Mouse (Mus musculus) adrenal gland, postnatal 25 days (tissue): ENCODE data around the gene Mapk14. TPM values are rescaled to one million over a fixed set of nuclear protein-coding genes. Genes with fewer than 3 reads are reported as not detected.
"Not testable (repeated sequence)": the region's sequence is repeated elsewhere in the genome, so short reads cannot be mapped to it uniquely, and the experiment has no call there.

Experiments used
- DNase-seq: peaks from one replicate; pipeline ENCODE4 v3.0.0; 2021; ENCODE audit warnings: mixed read lengths
- total RNA-seq: library from RNA; stranded (reverse); gene quantifications from 2 replicates; pipeline ENCODE4 v1.2.3, GENCODE M21; 2021

Gene Mapk14
- total RNA-seq, 1 experiment from 2014 or later, result 82.6 TPM

GRCm38 (mm10) chr17:28698245-28698644 lies 7.1 kb downstream of the Mapk14 start:
- no peak for DNase-seq

DNA sequence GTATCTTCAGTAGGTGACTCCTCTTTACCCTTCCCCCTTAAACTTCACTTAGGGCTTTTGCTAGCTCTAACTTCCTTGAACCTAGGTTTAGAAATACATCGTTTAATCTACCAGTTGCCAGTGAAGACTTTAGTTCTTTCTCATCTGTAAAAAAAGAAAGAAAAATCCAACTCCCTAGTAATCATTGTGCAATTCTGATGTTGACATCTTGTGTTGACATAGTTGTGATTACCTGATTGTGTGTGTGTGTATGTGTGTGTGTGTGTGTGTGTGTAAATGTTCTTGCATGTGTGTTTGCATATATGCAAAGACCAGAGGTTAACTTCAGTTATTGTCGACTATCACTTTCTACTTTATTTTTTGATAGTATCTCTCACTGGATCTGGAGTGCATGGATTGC lies 7.5 kb downstream of the Mapk14 start:
- no peak for DNase-seq

DNA sequence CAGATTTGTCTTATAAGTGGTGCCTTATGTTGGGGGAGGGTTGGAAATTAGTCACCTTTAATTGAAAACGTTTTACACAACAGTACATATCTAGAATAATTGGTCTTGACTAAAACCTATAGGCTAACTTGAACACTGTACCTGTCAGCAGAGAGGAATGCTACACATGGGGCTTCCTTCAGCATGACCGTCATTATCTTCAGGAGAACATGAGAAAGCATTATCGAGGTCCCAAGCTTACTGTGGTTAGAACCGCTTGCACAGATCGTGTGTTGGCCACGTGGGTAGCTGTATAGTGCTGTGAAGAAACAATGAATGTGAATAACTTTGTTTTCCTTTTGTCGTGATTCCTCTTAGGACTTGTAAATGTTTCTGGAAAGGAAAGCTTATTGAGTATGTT lies 8.7 kb downstream of the Mapk14 start:
- no peak for DNase-seq

GRCm38 (mm10) chr17:28701171-28701570 lies 10.0 kb downstream of the Mapk14 start:
- DNase-seq, result no peak

DNA sequence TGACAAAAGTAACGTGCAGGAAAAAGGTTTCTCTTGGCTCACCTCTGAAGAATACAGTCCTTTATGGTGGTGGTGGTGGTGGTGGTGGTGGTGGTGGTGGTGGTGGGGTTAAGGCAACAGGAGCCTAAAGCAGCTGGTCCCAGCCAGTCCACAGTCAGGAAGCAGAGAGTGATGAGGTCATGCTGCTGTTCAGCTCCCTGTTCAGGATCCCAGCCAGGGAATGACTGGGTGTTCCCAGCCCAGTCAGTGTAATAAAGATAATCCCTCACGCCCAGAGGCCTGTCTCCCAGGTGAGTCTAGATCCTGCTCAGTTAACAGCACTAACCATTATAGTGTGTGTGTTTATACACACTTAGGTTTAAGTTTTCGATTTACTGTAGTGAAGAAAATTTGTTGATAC lies 10.6 kb downstream of the Mapk14 start:
- no peak for DNase-seq

DNA sequence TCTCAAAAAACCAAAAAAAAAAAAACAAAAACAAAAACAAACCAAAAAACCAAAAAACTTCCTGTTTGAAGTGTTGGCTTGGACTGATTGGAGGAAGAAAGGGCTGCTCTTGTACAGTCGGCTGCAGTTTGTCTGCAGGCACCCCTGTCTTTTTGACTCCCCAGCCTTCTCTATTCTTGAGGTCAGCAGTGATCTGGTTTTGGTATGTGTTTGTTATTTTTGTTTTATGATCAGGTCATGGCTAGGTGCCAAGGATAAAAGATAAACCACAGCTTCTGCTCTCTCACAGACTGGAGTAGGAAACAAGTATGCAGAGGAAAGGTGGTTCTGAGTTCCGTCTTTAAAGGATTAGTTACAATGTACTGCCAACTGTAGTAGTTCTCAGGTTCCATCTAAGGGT lies 11.5 kb downstream of the Mapk14 start:
- no peak for DNase-seq

- DNase-seq, result no peak
Observed at GRCm38 (mm10) chr17:28706697-28707096, 15.6 kb downstream of the Mapk14 start.

DNA sequence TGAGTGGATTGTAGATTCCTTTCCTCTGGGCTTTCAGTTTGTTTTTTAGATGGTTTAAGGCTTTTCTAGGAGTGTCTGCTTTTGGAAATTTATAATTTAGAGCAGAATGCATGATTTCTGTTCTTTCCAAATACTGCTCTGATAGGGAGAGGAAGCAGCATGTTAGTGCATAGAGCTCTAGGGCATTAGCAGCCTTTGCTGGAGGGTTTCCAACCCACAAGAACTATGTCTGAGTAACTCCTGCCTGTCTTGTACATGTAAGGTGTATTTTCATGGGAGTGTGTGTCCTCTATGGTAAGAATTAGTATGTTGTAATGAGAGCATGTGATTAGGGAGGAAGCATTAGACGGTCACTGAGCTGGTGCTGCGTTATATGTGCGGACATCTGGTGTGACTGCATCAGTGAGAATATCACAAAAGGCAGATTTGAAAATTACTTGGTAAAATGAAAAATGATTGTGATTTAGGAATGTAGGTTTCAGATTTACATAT lies 16.1 kb downstream of the Mapk14 start:
- DNase-seq, result no peak

DNA sequence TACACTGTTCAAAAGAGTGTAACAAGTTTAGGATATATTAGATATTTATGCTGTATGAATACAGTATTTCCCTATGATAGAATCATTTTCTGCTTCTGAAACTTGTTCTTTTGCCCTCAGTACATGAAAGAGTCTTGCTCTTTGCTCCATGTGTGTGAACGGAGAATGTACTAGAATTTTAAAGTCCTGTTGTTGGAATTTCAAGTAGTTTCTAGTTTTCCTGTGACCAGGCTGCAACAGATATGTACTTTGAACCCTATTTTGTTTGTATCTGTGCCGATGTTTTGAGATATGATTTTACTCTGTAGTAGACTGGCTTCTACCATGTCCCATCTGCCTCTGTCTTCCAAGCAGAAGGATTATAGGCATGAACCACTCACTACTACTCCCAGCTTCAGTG lies 16.7 kb downstream of the Mapk14 start:
- no peak for DNase-seq

GRCm38 (mm10) chr17:28708989-28709388 lies 17.9 kb downstream of the Mapk14 start:
- DNase-seq, result no peak

DNA sequence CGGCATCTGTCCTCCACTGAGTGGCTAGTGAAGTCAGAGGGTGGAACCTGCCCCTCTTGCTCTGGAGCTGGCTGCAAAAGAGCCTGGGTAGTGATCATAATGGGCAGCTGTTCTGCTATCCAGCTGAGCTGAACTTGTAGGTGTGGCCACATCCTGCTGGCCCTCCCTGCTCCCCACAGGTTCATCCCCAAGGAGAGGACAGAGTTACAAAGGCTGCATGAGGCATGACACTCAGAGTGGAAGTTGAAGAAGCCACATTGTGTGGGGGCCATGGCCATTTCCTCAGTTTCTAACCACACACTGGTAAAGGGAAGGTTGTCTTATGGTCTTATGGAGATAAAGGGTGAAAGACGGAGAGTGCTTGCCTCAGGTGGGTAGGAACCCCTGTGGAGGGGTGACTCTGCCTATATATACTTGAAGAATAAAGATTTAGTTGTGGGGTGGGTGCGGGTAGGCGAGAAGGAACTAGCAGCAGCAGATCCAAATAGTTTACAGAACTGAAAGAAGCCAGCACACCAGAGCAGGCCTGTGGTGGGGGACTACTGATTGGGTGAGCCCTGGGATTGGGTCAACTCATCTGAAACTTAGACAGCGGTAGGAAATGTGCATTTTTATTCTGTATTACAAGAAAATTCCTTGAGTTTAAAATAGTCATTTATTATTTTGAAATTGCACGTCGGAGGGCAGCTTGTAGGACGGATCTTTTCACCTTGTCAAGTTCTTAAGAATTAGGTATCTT lies 18.6 kb downstream of the Mapk14 start:
- no peak for DNase-seq

- no peak for DNase-seq
Observed at GRCm38 (mm10) chr17:28710291-28710688, 19.2 kb downstream of the Mapk14 start.

DNA sequence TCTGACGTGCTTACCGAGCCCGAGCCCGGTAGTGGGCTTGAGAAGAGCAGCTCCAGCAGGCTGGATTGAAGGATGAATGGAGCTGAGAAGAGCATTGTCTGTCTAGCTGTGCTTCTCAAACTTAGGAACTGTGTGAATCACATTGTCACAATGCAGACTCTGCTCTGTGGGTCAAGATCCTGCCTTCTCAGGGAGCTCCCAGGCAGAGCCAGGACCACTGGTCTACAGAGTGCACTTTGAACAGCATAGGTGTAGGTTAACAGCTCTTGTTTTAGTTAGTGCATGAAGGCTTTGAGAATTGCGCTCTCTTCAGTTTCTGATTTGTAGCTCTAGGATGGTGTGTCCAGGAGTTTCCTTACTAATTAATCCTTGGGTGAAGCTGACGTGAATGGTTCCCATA lies 20.1 kb downstream of the Mapk14 start:
- DNase-seq, result no peak

DNA sequence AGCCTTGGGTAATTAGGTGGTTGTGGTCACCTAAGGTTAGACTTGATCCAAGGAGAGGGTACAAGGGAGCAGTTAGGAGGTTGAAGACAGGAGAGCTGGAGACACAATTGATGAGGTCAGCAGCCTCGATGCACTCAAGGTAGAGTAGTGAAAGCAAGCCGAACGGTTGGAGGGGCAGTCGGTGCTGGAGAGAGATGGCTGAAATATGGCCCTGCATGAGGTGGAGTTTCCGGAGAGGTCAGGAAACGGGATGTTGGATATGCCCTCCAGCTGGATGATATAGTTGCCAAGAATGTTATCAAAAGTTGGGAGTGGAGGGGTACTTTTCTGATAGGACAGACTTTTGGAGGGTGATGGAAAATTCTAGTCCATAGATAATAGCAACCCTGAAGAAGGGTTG lies 21.2 kb downstream of the Mapk14 start:
- DNase-seq, result no peak

GRCm38 (mm10) chr17:28714006-28714405 lies 22.9 kb downstream of the Mapk14 start:
- DNase-seq, result no peak

DNA sequence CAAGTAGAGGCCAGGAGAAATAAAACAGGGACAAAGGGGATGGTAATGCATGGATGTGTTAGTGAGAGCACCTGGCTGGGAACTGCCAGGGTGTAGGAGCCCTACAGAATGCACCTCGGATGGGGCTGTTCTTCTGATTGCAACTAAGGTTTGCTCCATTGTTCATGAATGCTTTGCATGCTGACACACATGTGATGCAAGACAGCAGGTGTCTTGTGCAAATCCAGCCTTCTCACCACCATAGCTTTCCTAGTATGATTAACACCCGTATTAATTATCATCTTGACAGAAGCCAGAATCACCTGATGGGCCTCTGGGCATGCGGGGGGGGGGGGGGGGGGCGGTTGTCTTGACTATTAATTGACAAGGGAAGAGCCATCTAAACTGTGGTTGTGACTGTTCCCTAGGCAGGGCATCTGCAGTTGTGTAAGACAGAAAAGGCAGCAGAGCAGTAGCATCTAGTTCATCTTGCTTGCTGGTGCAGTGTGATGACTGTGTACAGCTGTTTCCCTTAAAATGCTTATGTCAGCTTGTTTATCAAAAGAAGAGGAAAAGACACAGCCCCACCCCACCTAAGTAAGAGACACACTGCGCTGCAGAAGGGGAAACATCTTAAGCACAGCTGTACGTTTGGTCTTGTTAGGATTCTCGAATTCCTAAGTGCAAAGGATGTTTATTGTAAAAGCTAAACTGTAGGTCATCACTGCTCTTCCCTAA lies 24.9 kb downstream of the Mapk14 start:
- DNase-seq, result no peak

GRCm38 (mm10) chr17:28717535-28717934 lies 26.4 kb downstream of the Mapk14 start:
- DNase-seq, result no peak

GRCm38 (mm10) chr17:28725783-28726182 lies 34.7 kb downstream of the Mapk14 start, which contains the start of gene AC170998.1:
Gene AC170998.1 (plus strand): TSS chr17:28726083.
- no peak for DNase-seq

DNA sequence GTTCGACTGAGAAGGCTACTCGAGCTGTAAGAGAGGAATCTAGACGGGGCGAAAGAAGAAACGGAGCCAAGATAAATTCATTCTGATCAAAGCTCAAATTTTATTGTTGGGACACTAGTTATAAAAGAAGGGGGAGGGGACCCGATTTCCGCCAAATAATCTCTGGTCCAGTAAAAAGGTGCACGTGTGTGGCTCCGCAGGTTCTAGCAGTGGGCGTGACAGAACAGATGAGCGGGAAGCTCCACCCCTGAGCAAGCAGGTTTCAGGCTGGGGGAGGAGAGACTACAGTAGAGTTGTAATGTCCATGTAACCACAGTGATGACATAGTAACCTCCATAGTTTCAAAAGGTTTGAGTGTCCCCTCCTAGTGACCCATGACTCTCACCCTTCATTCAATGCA lies 36.4 kb downstream of the Mapk14 start:
- not testable (repeated sequence) for DNase-seq

- no peak for DNase-seq
Observed at GRCm38 (mm10) chr17:28735317-28736105, 44.4 kb downstream of the Mapk14 start.

GRCm38 (mm10) chr17:28736486-28736885 lies 45.4 kb downstream of the Mapk14 start:
- DNase-seq, result no peak

GRCm38 (mm10) chr17:28737973-28738372 lies 46.8 kb downstream of the Mapk14 start:
- no peak for DNase-seq

GRCm38 (mm10) chr17:28739244-28739643 lies 48.1 kb downstream of the Mapk14 start:
- no peak for DNase-seq
